Mouse (Mus musculus): ENCODE data around the gene Tex29. TPM values are rescaled to one million over a fixed set of nuclear protein-coding genes. Genes with fewer than 3 reads are reported as not detected.

Gene Tex29
- polyA plus RNA-seq, 1 experiment: not detected

GRCm38 (mm10) chr8:11831939-11832338, 8.3 kb upstream of the Tex29 start:
- no peak overlapping the region for H3K27ac ChIP-seq (ENCODE audit: insufficient read depth, low read length)
- WGBS: 92% methylated on average over 5 of the region's 5 CpGs

GRCm38 (mm10) chr8:11833157-11833556, 7.1 kb upstream of the Tex29 start:
- H3K27me3 ChIP-seq (ENCODE audit: control insufficient read depth, insufficient read depth, low read length): no peaks in the 10 kb centered on the region
- H3K27ac ChIP-seq (ENCODE audit: insufficient read depth, low read length): no peak overlapping the region
- peaks cover 8% of the 10 kb centered on the region for H3K4me1 ChIP-seq (ENCODE audit: control insufficient read depth, insufficient read depth, low read length)
- TF ChIP-seq CTCF (IDR thresholded peaks at IDR 0.05; ENCODE audit: borderline replicate concordance, insufficient read depth, low read depth, low read length): no peak
- TF ChIP-seq POLR2A (IDR thresholded peaks at IDR 0.05; ENCODE audit: borderline replicate concordance, insufficient read depth, low read length): no peak
- no peak for DNase-seq
- 93% methylated on average over 4 of the region's 4 CpGs for WGBS
- H3K4me3 ChIP-seq (replicated peaks; ENCODE audit: insufficient read depth, low read depth, low read length): no peak overlapping the region

More at GRCm38 (mm10) chr8:11831939-11832338, 8.3 kb upstream of the Tex29 start:
- DNase-seq: no peak
- TF ChIP-seq POLR2A (IDR thresholded peaks at IDR 0.05; ENCODE audit: borderline replicate concordance, insufficient read depth, low read length): no peak
- TF ChIP-seq CTCF (IDR thresholded peaks at IDR 0.05; ENCODE audit: borderline replicate concordance, insufficient read depth, low read depth, low read length): no peak
- Histone ChIP-seq H3K4me3 (replicated peaks; ENCODE audit: insufficient read depth, low read depth, low read length) (no peak overlapping the region), H3K27me3 (ENCODE audit: control insufficient read depth, insufficient read depth, low read length) (no peaks in the 10 kb centered on the region), H3K4me1 (ENCODE audit: control insufficient read depth, insufficient read depth, low read length) (peaks cover 8% of the 10 kb centered on the region)

DNA sequence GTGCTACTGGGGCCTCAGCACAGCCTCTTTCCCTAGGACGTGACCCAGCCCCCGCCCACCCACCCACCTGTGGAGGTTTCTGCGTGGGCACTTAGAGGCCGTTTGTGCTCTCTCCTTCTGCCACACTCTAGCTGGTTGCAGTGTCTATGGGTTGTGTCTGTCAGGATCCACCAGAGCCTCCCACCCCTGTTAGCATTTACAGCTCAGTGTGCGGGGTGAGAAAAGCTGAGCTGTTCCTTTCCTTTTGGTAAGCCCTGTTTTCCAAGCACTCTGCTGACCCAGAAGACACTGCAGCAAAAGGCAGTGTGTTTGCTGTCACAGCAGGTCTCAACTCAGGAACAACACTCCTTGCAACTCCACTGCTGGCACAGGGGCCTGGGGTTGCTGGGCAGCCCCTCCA, 6.1 kb upstream of the Tex29 start:
- no peak for DNase-seq
- no peak overlapping the region for H3K4me3 ChIP-seq (replicated peaks; ENCODE audit: insufficient read depth, low read depth, low read length)
- no peak overlapping the region for H3K27ac ChIP-seq (ENCODE audit: insufficient read depth, low read length)
- peaks cover 8% of the 10 kb centered on the region for H3K4me1 ChIP-seq (ENCODE audit: control insufficient read depth, insufficient read depth, low read length)
- 87% methylated on average over 5 of the region's 5 CpGs for WGBS
- H3K27me3 ChIP-seq (ENCODE audit: control insufficient read depth, insufficient read depth, low read length): no peaks in the 10 kb centered on the region
- TF ChIP-seq POLR2A (IDR thresholded peaks at IDR 0.05; ENCODE audit: borderline replicate concordance, insufficient read depth, low read length) (no peak), CTCF (IDR thresholded peaks at IDR 0.05; ENCODE audit: borderline replicate concordance, insufficient read depth, low read depth, low read length) (no peak)

- 89% methylated on average over 16 of the region's 16 CpGs for WGBS
- Histone ChIP-seq H3K4me3 (replicated peaks; ENCODE audit: insufficient read depth, low read depth, low read length) (no peak overlapping the region), H3K27me3 (ENCODE audit: control insufficient read depth, insufficient read depth, low read length) (no peaks in the 10 kb centered on the region), H3K27ac (ENCODE audit: insufficient read depth, low read length) (no peak overlapping the region), H3K4me1 (ENCODE audit: control insufficient read depth, insufficient read depth, low read length) (peaks cover 6% of the 10 kb centered on the region)
- TF ChIP-seq POLR2A (IDR thresholded peaks at IDR 0.05; ENCODE audit: borderline replicate concordance, insufficient read depth, low read length) (no peak), CTCF (IDR thresholded peaks at IDR 0.05; ENCODE audit: borderline replicate concordance, insufficient read depth, low read depth, low read length) (no peak)
- DNase-seq: no peak
Measured at GRCm38 (mm10) chr8:11834691-11835090, 5.6 kb upstream of the Tex29 start.

GRCm38 (mm10) chr8:11841571-11841970, 1.3 kb downstream of the Tex29 start:
- Histone ChIP-seq H3K27me3 (ENCODE audit: control insufficient read depth, insufficient read depth, low read length) (no peaks in the 10 kb centered on the region), H3K4me3 (replicated peaks; ENCODE audit: insufficient read depth, low read depth, low read length) (no peak overlapping the region), H3K27ac (ENCODE audit: insufficient read depth, low read length) (no peak overlapping the region), H3K4me1 (ENCODE audit: control insufficient read depth, insufficient read depth, low read length) (peaks cover 17% of the 10 kb centered on the region)
- no peak for TF ChIP-seq POLR2A (IDR thresholded peaks at IDR 0.05; ENCODE audit: borderline replicate concordance, insufficient read depth, low read length)
- no peak for TF ChIP-seq CTCF (IDR thresholded peaks at IDR 0.05; ENCODE audit: borderline replicate concordance, insufficient read depth, low read depth, low read length)
- 2% methylated on average over 8 of the region's 8 CpGs for WGBS
- peak in 1 of 2 experiments; percentile 57 for DNase-seq

- no peak for DNase-seq
- TF ChIP-seq POLR2A (IDR thresholded peaks at IDR 0.05; ENCODE audit: borderline replicate concordance, insufficient read depth, low read length): no peak
- no peak for TF ChIP-seq CTCF (IDR thresholded peaks at IDR 0.05; ENCODE audit: borderline replicate concordance, insufficient read depth, low read depth, low read length)
- no peaks in the 10 kb centered on the region for H3K27me3 ChIP-seq (ENCODE audit: control insufficient read depth, insufficient read depth, low read length)
- H3K4me3 ChIP-seq (replicated peaks; ENCODE audit: insufficient read depth, low read depth, low read length): no peak overlapping the region
- peaks cover 17% of the 10 kb centered on the region for H3K4me1 ChIP-seq (ENCODE audit: control insufficient read depth, insufficient read depth, low read length)
- WGBS: 79% methylated on average over 8 of the region's 8 CpGs
- H3K27ac ChIP-seq (ENCODE audit: insufficient read depth, low read length): no peak overlapping the region
Measured at GRCm38 (mm10) chr8:11842757-11843156, 2.5 kb downstream of the Tex29 start.

DNA sequence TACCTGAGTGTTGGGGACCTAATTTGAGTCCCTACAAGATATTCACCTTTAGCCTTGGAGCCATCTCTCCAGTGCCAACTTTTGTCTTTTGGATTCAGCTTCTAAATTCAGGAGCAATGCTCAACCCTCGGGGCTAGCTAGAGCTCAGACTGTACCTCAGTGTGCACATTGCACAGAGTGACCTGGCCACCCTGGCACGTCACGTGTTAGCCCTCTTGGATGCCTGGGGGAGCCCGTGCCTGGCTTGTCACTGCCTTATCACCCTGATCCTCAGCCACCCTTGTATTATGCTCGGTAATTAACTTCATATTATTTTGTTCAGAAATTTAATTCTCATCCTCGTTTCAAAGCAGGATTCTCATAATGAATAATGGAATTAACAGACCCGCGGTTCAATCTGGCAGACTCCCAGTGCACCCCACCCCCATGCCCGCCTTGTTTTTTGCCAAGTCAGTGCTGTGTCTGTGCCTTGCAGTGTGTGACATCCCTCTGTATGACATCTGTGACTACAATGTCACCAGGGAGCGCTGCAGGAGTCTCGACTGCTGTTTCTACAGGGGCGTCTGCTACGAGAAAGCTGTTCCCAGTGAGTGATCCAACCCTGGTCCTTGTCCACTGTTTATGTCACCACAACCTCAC, 3.5 kb downstream of the Tex29 start:
- H3K4me1 ChIP-seq (ENCODE audit: control insufficient read depth, insufficient read depth, low read length): peaks cover 17% of the 10 kb centered on the region
- WGBS: 18% methylated on average over 13 of the region's 13 CpGs

GRCm38 (mm10) chr8:11844316-11844685, 4.0 kb downstream of the Tex29 start:
- no peak for TF ChIP-seq CTCF (IDR thresholded peaks at IDR 0.05; ENCODE audit: borderline replicate concordance, insufficient read depth, low read depth, low read length)
- TF ChIP-seq POLR2A (IDR thresholded peaks at IDR 0.05; ENCODE audit: borderline replicate concordance, insufficient read depth, low read length): no peak
- no peak for DNase-seq
- no peak overlapping the region for H3K4me3 ChIP-seq (replicated peaks; ENCODE audit: insufficient read depth, low read depth, low read length)
- 34% methylated on average over 7 of the region's 7 CpGs for WGBS
- H3K4me1 ChIP-seq (ENCODE audit: control insufficient read depth, insufficient read depth, low read length): peaks cover 17% of the 10 kb centered on the region
- H3K27ac ChIP-seq (ENCODE audit: insufficient read depth, low read length): no peak overlapping the region
- no peaks in the 10 kb centered on the region for H3K27me3 ChIP-seq (ENCODE audit: control insufficient read depth, insufficient read depth, low read length)

More for the DNA sequence above, 3.5 kb downstream of the Tex29 start:
- H3K4me3 ChIP-seq (replicated peaks; ENCODE audit: insufficient read depth, low read depth, low read length): no peak overlapping the region
- peak in 1 of 2 experiments; percentile 24 for DNase-seq
- TF ChIP-seq POLR2A (IDR thresholded peaks at IDR 0.05; ENCODE audit: borderline replicate concordance, insufficient read depth, low read length) (no peak), CTCF (IDR thresholded peaks at IDR 0.05; ENCODE audit: borderline replicate concordance, insufficient read depth, low read depth, low read length) (no peak)
- H3K27me3 ChIP-seq (ENCODE audit: control insufficient read depth, insufficient read depth, low read length): no peaks in the 10 kb centered on the region
- no peak overlapping the region for H3K27ac ChIP-seq (ENCODE audit: insufficient read depth, low read length)

Measured in cerebellum, adult 2 months (tissue).